Mouse (Mus musculus): ENCODE data around the gene Abhd15. TPM values are rescaled to one million over a fixed set of nuclear protein-coding genes. Genes with fewer than 3 reads are reported as not detected.

Abhd15 gene
- polyA plus RNA-seq, 1 experiment from 2014 or later = 4.0 TPM

- H3K9me3 ChIP-seq = no peaks in the 10 kb centered on the region
- H3K4me3 ChIP-seq = no peak overlapping the region
- H3K27me3 ChIP-seq = no peaks in the 10 kb centered on the region
- peaks cover 66% of the 10 kb centered on the region for H3K4me1 ChIP-seq
- H3K27ac ChIP-seq = 0 out of 2 replicates have a peak overlapping the region, but pooled peaks have one; percentile 15
- no peaks in the 10 kb centered on the region for H3K36me3 ChIP-seq
- H3K4me2 ChIP-seq = no peak overlapping the region
- 49% methylated on average over 5 of the region's 5 CpGs for WGBS
- no peak for ATAC-seq (ENCODE audit: borderline replicate concordance, extremely low read depth, low FRiP score, low TSS enrichment)
- no peak overlapping the region for H3K9ac ChIP-seq
These were observed 28.1 kb upstream of the Abhd15 start for GRCm38 (mm10) chr11:77486798-77487197.

GRCm38 (mm10) chr11:77488771-77489581 is 25.9 kb upstream of the Abhd15 start:
- H3K27ac ChIP-seq = no peak overlapping the region
- H3K27me3 ChIP-seq = no peaks in the 10 kb centered on the region
- WGBS = 2% methylated on average over 48 of the region's 55 CpGs
- H3K4me1 ChIP-seq = peaks cover 72% of the 10 kb centered on the region
- H3K9me3 ChIP-seq = no peaks in the 10 kb centered on the region
- H3K9ac ChIP-seq = peak overlapping the region; percentile 79
- no peak for ATAC-seq (ENCODE audit: borderline replicate concordance, extremely low read depth, low FRiP score, low TSS enrichment)
- peak overlapping the region; percentile 89 for H3K4me3 ChIP-seq
- peak overlapping the region; percentile 92 for H3K4me2 ChIP-seq
- H3K36me3 ChIP-seq = no peaks in the 10 kb centered on the region

- Histone ChIP-seq H3K4me3 (peak within 1 kb of the TSS; percentile 89), H3K4me1 (peaks cover 79% of the 10 kb centered on the region)
- ATAC-seq (ENCODE audit: borderline replicate concordance, extremely low read depth, low FRiP score, low TSS enrichment) = 0 out of 2 replicates have a peak, but pooled peaks have one; percentile 23
These were observed 25.2 kb upstream of the Abhd15 start, which contains the start of gene Ankrd13b for GRCm38 (mm10) chr11:77489591-77490235. Gene Ankrd13b, minus strand, starts transcription at chr11:77489678.

GRCm38 (mm10) chr11:77490451-77490850 is 24.5 kb upstream of the Abhd15 start:
- Histone ChIP-seq H3K4me1 (peaks cover 80% of the 10 kb centered on the region), H3K9ac (no peak overlapping the region), H3K9me3 (no peaks in the 10 kb centered on the region), H3K4me3 (no peak overlapping the region), H3K27ac (no peak overlapping the region), H3K27me3 (no peaks in the 10 kb centered on the region), H3K4me2 (peak overlapping the region; percentile 92), H3K36me3 (no peaks in the 10 kb centered on the region)
- ATAC-seq (ENCODE audit: borderline replicate concordance, extremely low read depth, low FRiP score, low TSS enrichment) = no peak
- 73% methylated on average over 6 of the region's 6 CpGs for WGBS

More at GRCm38 (mm10) chr11:77489591-77490235, 25.2 kb upstream of the Abhd15 start, which contains the start of gene Ankrd13b:
- Histone ChIP-seq H3K9me3 (no peaks in the 10 kb centered on the region), H3K27ac (peak within 1 kb of the TSS; percentile 59; the same call in 1 of the 2 replicates), H3K9ac (peak within 1 kb of the TSS; percentile 79), H3K4me2 (peak within 1 kb of the TSS; percentile 92), H3K27me3 (no peaks in the 10 kb centered on the region), H3K36me3 (no peaks in the 10 kb centered on the region)
- under 1% methylated on average over 73 of the region's 87 CpGs for WGBS

GRCm38 (mm10) chr11:77491123-77491501 is 23.8 kb upstream of the Abhd15 start:
- Histone ChIP-seq H3K4me2 (peak overlapping the region; percentile 92), H3K4me1 (peaks cover 81% of the 10 kb centered on the region), H3K4me3 (peak overlapping the region; percentile 95), H3K27me3 (no peaks in the 10 kb centered on the region), H3K36me3 (no peaks in the 10 kb centered on the region), H3K9me3 (no peaks in the 10 kb centered on the region), H3K27ac (peak overlapping the region; percentile 96), H3K9ac (peak overlapping the region; percentile 46)
- WGBS = under 1% methylated on average over 13 of the region's 13 CpGs
- ATAC-seq (ENCODE audit: borderline replicate concordance, extremely low read depth, low FRiP score, low TSS enrichment) = peak; percentile 72

GRCm38 (mm10) chr11:77491502-77492291 is 23.2 kb upstream of the Abhd15 start:
- H3K36me3 ChIP-seq = no peaks in the 10 kb centered on the region
- H3K27ac ChIP-seq = peak overlapping the region; percentile 96
- H3K9ac ChIP-seq = peak overlapping the region; percentile 46
- ATAC-seq (ENCODE audit: borderline replicate concordance, extremely low read depth, low FRiP score, low TSS enrichment) = peak; percentile 73
- H3K4me1 ChIP-seq = peaks cover 80% of the 10 kb centered on the region
- H3K4me3 ChIP-seq = peak overlapping the region; percentile 95
- peak overlapping the region; percentile 92 for H3K4me2 ChIP-seq
- H3K9me3 ChIP-seq = no peaks in the 10 kb centered on the region
- no peaks in the 10 kb centered on the region for H3K27me3 ChIP-seq
- 0% methylated on average over 23 of the region's 23 CpGs for WGBS

- no peak for ATAC-seq (ENCODE audit: borderline replicate concordance, extremely low read depth, low FRiP score, low TSS enrichment)
- under 1% methylated on average over 18 of the region's 18 CpGs for WGBS
- H3K36me3 ChIP-seq = no peaks in the 10 kb centered on the region
These were observed 22.5 kb upstream of the Abhd15 start for GRCm38 (mm10) chr11:77492311-77492871.

GRCm38 (mm10) chr11:77492911-77493332 is 22.0 kb upstream of the Abhd15 start:
- Histone ChIP-seq H3K4me2 (peak overlapping the region; percentile 92), H3K4me3 (peak overlapping the region; percentile 95), H3K36me3 (no peaks in the 10 kb centered on the region), H3K27me3 (no peaks in the 10 kb centered on the region), H3K4me1 (peaks cover 79% of the 10 kb centered on the region), H3K27ac (peak overlapping the region; percentile 96), H3K9ac (peak overlapping the region; percentile 88), H3K9me3 (no peaks in the 10 kb centered on the region)
- WGBS = under 1% methylated on average over 32 of the region's 32 CpGs
- ATAC-seq (ENCODE audit: borderline replicate concordance, extremely low read depth, low FRiP score, low TSS enrichment) = peak; percentile 73

More at GRCm38 (mm10) chr11:77492311-77492871, 22.5 kb upstream of the Abhd15 start:
- H3K4me3 ChIP-seq = peak overlapping the region; percentile 95
- peaks cover 80% of the 10 kb centered on the region for H3K4me1 ChIP-seq
- peak overlapping the region; percentile 46 for H3K9ac ChIP-seq
- H3K27me3 ChIP-seq = no peaks in the 10 kb centered on the region
- H3K27ac ChIP-seq = peak overlapping the region; percentile 96
- peak overlapping the region; percentile 92 for H3K4me2 ChIP-seq
- H3K9me3 ChIP-seq = no peaks in the 10 kb centered on the region

- ATAC-seq (ENCODE audit: borderline replicate concordance, extremely low read depth, low FRiP score, low TSS enrichment) = no peak
- peak within 1 kb of the TSS; percentile 96 for H3K27ac ChIP-seq
- peak within 1 kb of the TSS; percentile 95 for H3K4me3 ChIP-seq
- peak within 1 kb of the TSS; percentile 88 for H3K9ac ChIP-seq
- H3K9me3 ChIP-seq = no peaks in the 10 kb centered on the region
- peaks cover 76% of the 10 kb centered on the region for H3K4me1 ChIP-seq
- under 1% methylated on average over 72 of the region's 74 CpGs for WGBS
- no peaks in the 10 kb centered on the region for H3K27me3 ChIP-seq
- no peaks in the 10 kb centered on the region for H3K36me3 ChIP-seq
- H3K4me2 ChIP-seq = peak within 1 kb of the TSS; percentile 92
These were observed 21.2 kb upstream of the Abhd15 start, which contains the start of gene Git1 for GRCm38 (mm10) chr11:77493512-77494343. Gene Git1, plus strand, starts transcription at chr11:77493562.

GRCm38 (mm10) chr11:77494344-77494676 is 20.6 kb upstream of the Abhd15 start:
- H3K9me3 ChIP-seq = no peaks in the 10 kb centered on the region
- no peak for ATAC-seq (ENCODE audit: borderline replicate concordance, extremely low read depth, low FRiP score, low TSS enrichment)
- peak overlapping the region; percentile 88 for H3K9ac ChIP-seq
- peaks cover 1% of the 10 kb centered on the region; the same call in 1 of the 2 replicates for H3K36me3 ChIP-seq
- peak overlapping the region; percentile 95 for H3K4me3 ChIP-seq
- peak overlapping the region; percentile 92 for H3K4me2 ChIP-seq
- peaks cover 72% of the 10 kb centered on the region for H3K4me1 ChIP-seq
- 15% methylated on average over 4 of the region's 4 CpGs for WGBS
- no peaks in the 10 kb centered on the region for H3K27me3 ChIP-seq
- peak overlapping the region; percentile 86 for H3K27ac ChIP-seq

Measured in lung, embryonic 15.5 days (tissue).